Mouse (Mus musculus) testis, postnatal 10 days (tissue): ENCODE measurements around the gene Sarm1.

Experiments used
- DNase-seq: peaks from one replicate; pipeline ENCODE4 v3.0.0; 2021; ENCODE audit warnings: low spot score

Sarm1 gene

GRCm38 (mm10) chr11:78463286-78464036 lies 34.1 kb downstream of the Sarm1 start:
- DNase-seq = no peak

DNA sequence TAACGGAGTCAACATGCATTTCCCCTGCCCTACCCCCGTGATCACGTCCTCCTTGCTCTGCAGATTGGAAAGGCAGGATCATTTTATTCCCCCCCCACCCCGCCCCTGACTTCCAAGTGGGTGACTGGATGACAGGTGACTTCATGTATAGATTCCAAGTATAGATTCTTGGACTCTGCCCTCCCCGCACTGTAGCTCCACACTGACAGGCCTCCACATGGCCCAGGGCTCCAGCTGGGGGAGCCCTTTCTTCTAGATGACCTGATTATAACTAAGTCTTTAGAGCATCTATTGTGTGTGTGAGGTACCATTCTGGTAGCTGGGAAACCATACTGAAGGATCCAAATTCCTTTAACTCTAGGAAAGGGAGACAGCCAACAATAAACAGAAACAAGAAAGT lies 34.9 kb downstream of the Sarm1 start:
- no peak for DNase-seq

DNA sequence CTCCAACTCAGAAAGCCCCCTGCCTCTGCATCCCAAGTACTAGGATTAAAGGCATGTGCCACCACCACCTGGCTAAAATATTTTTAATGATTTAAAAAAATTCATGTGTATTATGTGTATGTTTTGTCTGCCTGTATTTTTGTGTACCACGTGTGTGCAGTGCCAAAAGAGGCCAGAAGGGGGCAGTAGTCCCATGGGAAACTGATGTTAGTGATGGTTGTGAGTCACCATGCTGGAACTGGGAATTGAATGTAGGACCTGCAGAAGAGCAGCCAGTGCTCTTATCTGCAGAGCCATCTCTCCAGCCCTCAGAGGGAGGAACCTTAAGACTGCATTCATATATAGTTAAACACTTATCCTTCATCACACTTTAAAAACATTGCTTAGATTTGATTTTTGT lies 35.7 kb downstream of the Sarm1 start:
- no peak for DNase-seq

DNA sequence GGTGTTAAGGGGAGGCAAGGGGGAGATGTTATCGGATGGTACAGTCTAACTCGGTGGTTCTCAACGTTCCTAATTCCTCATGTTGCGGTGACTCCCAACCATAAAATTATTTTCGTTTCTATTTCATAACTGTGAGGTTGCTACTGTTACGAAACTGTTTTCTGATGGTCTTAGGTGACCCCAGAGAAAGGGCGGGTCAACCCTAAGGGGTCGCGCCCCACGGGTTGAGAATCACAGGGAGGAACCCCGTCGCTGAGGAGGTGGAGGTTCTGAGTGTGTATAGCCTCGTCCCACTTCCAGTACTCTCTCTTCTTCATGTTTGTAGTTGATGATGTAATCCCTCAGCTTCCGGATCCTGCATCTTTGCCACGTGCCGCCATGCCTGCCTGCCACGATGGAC lies 38.8 kb downstream of the Sarm1 start:
- DNase-seq = no peak

- peak; percentile 68 for DNase-seq
Observed at GRCm38 (mm10) chr11:78455308-78455707, 42.2 kb downstream of the Sarm1 start.

- DNase-seq = no peak
Observed at GRCm38 (mm10) chr11:78454276-78454675, 43.3 kb downstream of the Sarm1 start.

DNA sequence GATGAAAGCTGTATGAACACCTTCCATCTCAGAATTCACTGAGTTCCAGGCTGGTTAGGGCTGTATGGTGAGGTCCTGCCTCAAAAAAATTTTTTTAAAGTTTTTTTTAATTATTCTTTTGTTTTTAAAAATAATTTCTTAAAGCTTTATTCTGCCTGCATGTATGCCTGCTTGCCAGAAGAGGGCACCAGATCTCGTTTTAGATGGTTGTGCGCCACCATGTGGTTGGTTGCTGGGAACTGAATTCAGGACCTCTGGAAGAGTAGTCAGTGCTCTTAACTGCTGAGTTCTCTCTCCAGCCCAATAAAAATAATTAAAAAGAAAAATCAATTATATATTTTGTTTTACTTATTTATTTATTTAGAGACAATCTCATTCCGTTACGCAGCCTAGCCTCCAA lies 43.9 kb downstream of the Sarm1 start:
- peak; percentile 84 for DNase-seq

DNA sequence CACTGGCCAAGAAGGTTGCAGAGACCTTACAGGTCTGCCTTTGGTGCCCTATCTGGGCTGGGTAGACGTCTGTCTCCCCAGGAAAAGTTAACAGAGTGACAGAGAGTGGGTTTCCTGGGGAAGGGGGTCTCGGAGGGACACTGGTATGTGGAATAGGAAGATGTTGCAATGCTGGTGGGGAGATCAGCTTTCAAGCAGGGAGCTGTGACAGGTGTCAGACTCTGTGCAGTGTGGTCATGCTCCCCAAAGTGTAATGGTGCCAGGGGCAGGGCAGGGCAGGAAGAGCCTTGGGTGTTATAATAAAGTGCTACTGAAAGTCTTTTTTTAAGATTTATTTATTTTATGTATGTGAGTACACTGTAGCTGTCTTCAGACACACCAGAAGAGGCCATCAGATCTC lies 47.2 kb downstream of the Sarm1 start:
- DNase-seq = no peak

- no peak for DNase-seq
Observed at GRCm38 (mm10) chr11:78448242-78448641, 49.3 kb downstream of the Sarm1 start.

DNA sequence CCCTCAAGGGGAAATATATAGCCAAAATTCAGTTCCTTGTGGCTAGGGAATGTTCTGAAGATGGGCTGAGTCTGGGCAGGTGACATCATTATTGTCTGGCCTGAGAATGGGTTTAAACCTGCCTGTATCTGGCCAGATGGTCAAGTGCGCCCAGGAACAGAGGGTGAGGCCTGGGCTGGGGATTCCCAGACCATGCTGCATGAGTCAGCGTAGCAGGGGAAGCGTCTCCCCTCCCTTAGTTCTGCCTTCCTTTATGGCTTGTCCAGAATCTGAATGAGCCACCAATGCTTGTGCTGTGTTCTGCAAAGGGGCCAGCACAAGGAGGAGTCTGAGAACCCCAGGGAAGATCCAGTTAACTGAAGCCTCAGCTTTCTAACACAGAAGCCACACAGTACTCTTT lies 50.4 kb downstream of the Sarm1 start:
- DNase-seq = no peak

- no peak for DNase-seq
Observed at GRCm38 (mm10) chr11:78443115-78443514, 54.4 kb downstream of the Sarm1 start.

- no peak for DNase-seq
Observed at GRCm38 (mm10) chr11:78438399-78438930, 59.1 kb downstream of the Sarm1 start.

GRCm38 (mm10) chr11:78437182-78437581 lies 60.4 kb downstream of the Sarm1 start:
- DNase-seq = no peak

DNA sequence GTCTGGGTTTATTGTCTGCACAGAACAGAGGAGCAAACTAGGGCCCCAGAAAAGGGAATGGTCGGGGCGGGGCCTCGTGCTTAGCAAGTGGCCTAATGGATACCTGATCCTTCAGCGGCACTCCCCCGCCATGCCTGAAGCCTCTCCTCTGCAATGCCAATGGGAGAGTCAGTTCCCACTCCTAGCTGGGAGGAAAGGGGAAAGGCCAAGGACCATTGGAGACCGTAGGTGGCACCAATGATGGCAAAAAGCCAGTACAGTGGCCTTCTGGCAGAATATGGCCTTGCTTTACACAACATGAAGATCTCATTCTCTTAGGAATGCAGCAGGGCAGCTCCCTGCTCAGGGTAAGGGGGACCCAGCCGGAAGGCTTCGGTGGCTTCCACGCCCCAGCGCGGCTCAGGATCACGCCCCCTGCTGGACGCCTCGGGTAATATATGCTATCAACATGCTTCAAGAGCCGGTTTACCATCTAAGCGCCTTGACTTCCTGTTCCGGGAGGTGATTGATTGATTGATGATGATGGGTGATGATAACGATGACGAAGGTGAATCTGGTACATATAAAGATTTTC lies 61.7 kb downstream of the Sarm1 start:
- peak; percentile 91 for DNase-seq

DNA sequence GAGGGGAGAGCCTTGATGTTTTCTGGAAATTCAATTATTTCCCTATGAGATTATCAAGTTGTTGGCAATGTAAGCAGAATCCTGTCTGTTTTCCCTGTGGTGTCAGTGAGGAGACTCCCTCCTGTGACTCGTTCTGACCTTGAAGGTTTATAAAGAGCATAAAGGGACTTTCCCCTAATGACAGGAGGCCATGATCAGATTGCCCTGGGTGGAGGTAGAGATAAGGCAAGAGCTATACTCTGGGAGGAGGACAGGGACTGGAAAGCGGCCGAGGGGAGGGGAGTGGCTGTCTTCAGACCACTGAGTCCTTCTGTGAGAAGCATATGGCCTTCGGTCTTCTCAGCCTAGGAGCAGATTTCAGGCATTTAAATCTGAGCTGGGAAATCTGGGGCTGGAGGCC lies 63.5 kb downstream of the Sarm1 start:
- no peak for DNase-seq

DNA sequence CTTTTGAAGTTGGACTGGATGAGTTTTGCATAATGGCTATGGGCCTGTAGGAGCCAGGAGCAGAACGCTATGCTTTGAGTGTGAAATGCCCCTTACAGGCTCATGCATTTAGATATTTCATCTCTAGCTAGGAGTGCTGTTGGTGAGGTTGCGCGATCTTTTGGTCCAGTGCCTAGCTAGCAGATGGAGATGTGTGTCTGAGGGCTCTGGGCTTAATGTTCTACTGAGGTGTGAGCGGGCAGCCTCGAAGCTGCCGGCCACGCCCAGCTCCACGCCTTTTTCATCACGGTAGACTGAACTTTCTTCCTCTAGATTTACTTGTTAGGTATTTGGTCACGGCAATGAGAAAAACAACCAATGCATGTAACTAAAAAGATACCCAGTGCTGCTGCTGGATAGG lies 66.4 kb downstream of the Sarm1 start:
- DNase-seq = no peak

GRCm38 (mm10) chr11:78430195-78430878 lies 67.2 kb downstream of the Sarm1 start:
- no peak for DNase-seq

DNA sequence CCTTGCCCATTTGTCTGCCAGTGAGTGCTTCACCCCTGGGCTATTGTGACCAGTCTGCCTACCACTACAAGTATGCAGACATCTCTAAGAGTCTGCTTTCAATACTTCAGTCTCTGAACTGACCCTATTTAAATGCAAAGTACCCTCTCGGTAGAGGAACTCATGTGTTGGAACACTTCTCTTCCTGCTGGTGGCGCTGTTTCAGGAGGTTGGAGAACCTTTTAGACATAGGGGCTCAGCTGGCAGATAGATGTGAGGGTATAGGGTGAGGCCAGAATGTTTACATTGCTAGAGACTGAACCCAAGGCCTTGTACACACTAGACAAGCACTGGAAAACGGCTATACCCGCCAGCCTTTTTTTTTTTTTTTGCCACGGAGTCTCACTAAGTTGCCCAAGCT lies 69.2 kb downstream of the Sarm1 start:
- no peak for DNase-seq

- DNase-seq = no peak
Observed at GRCm38 (mm10) chr11:78427655-78428054, 69.9 kb downstream of the Sarm1 start.

GRCm38 (mm10) chr11:78425572-78425971 lies 72.0 kb downstream of the Sarm1 start:
- DNase-seq = no peak

- DNase-seq = no peak
Observed at GRCm38 (mm10) chr11:78424352-78424751, 73.2 kb downstream of the Sarm1 start.
